Mouse (Mus musculus) lung, adult 2 months (tissue): ENCODE data around the gene Mcemp1. TPM values are rescaled to one million over a fixed set of nuclear protein-coding genes. Genes with fewer than 3 reads are reported as not detected.

Experiments
- DNase-seq: peaks from one replicate; pipeline ENCODE4 v3.0.0; 2022
- H3K4me1 ChIP-seq: fragments of 200-500 bp; 2 replicates; pipeline ENCODE4 v1.6.1; 2011; ENCODE audit warnings: low read length; ENCODE audit not compliant: control insufficient read depth, insufficient read depth
- H3K4me3 ChIP-seq: fragments of 200-500 bp; replicated peaks from 2 replicates; pipeline ENCODE3; 2011; ENCODE audit warnings: low read depth, mild to moderate bottlenecking, control low read depth, low read length; ENCODE audit errors: extremely low read depth
- CTCF ChIP-seq: fragments of 200-500 bp; IDR thresholded peaks from 2 replicates; pipeline ENCODE4 v1.5.1; 2011; ENCODE audit warnings: mild to moderate bottlenecking, low read length, control low read depth; ENCODE audit not compliant: insufficient read depth
- POLR2A ChIP-seq: fragments of 200-500 bp; IDR thresholded peaks from 2 replicates; pipeline ENCODE4 v1.6.1; 2011; ENCODE audit warnings: low read depth, mild to moderate bottlenecking, control low read depth, low read length, borderline replicate concordance; ENCODE audit errors: extremely low read depth
- WGBS: fragments of 180-500 bp; shearing (Covaris S2); methylation state at CpG from one replicate; pipeline ENCODE4 v1.1.7; 2018; 5-methylcytosine and 5-hydroxymethylcytosine counted together
- polyA plus RNA-seq: library from polyadenylated mRNA; depleted of rRNA; stranded (reverse); fragments of >200 nt; gene quantifications from 2 replicates; pipeline ENCODE4 v1.2.3, GENCODE M21; 2012; rRNA removed

Gene Mcemp1
- polyA plus RNA-seq, result 8.2 and 10.0 TPM in 2 replicates

- peak within 1 kb of the TSS; percentile 43 for H3K4me3 ChIP-seq
- 63% methylated on average over 6 of the region's 6 CpGs for WGBS
- TF ChIP-seq POLR2A, result no peak
- no peak for TF ChIP-seq CTCF
- H3K4me1 ChIP-seq, result no peaks in the 10 kb centered on the region
- no peak for DNase-seq
Measured at GRCm38 (mm10) chr8:3665507-3665906, at the start of gene Mcemp1. Gene Mcemp1, plus strand, starts transcription at chr8:3665754.

- peak; percentile 98 for DNase-seq
- H3K4me3 ChIP-seq, result peak within 1 kb of the TSS; percentile 82
- H3K4me1 ChIP-seq, result no peaks in the 10 kb centered on the region; the same call in 1 of the 2 replicates
- TF ChIP-seq CTCF (no peak), POLR2A (peak; percentile 90; the same call in 1 of the 2 replicates)
- WGBS, result under 1% methylated on average over 37 of the region's 37 CpGs
Measured at GRCm38 (mm10) chr8:3621199-3621970, 44.2 kb upstream of the Mcemp1 start, which contains the start of the genes Xab2 and Pet100. Gene Xab2, minus strand, starts transcription at chr8:3621316. Gene Pet100, plus strand, starts transcription at chr8:3621548.

GRCm38 (mm10) chr8:3622119-3622518 is 43.4 kb upstream of the Mcemp1 start:
- H3K4me1 ChIP-seq, result no peaks in the 10 kb centered on the region; the same call in 1 of the 2 replicates
- TF ChIP-seq CTCF, result no peak
- TF ChIP-seq POLR2A, result no peak
- no peak for DNase-seq
- 58% methylated on average over 8 of the region's 8 CpGs for WGBS
- no peak overlapping the region for H3K4me3 ChIP-seq

- Histone ChIP-seq H3K4me1 (no peaks in the 10 kb centered on the region), H3K4me3 (no peak within 1 kb of the TSS)
- DNase-seq, result no peak
- TF ChIP-seq CTCF (no peak), POLR2A (no peak)
- 53% methylated on average over 1 of the region's 1 CpGs for WGBS
Measured at GRCm38 (mm10) chr8:3625445-3625844, 40.1 kb upstream of the Mcemp1 start, which contains the start of gene Pcp2. Gene Pcp2, minus strand, starts transcription at chr8:3625545.

GRCm38 (mm10) chr8:3626971-3627370 is 38.6 kb upstream of the Mcemp1 start:
- TF ChIP-seq POLR2A (no peak), CTCF (no peak)
- no peak for DNase-seq
- no peaks in the 10 kb centered on the region for H3K4me1 ChIP-seq
- 31% methylated on average over 5 of the region's 5 CpGs for WGBS
- no peak overlapping the region for H3K4me3 ChIP-seq

- Histone ChIP-seq H3K4me1 (no peaks in the 10 kb centered on the region), H3K4me3 (no peak overlapping the region)
- no peak for TF ChIP-seq POLR2A
- no peak for TF ChIP-seq CTCF
- DNase-seq, result no peak
- 28% methylated on average over 5 of the region's 5 CpGs for WGBS
Measured at GRCm38 (mm10) chr8:3628014-3628413, 37.5 kb upstream of the Mcemp1 start.

- Histone ChIP-seq H3K4me3 (peak within 1 kb of the TSS; percentile 81), H3K4me1 (no peaks in the 10 kb centered on the region)
- TF ChIP-seq POLR2A (peak; percentile 64; the same call in 1 of the 2 replicates), CTCF (no peak)
- 5% methylated on average over 47 of the region's 47 CpGs for WGBS
- peak; percentile 79 for DNase-seq
Measured at GRCm38 (mm10) chr8:3630647-3631477, 34.7 kb upstream of the Mcemp1 start, which contains the start of gene Stxbp2. Gene Stxbp2, plus strand, starts transcription at chr8:3630955.

GRCm38 (mm10) chr8:3631478-3631875 is 34.1 kb upstream of the Mcemp1 start:
- TF ChIP-seq CTCF (no peak), POLR2A (no peak)
- peak; percentile 24 for DNase-seq
- WGBS, result 9% methylated on average over 8 of the region's 8 CpGs
- Histone ChIP-seq H3K4me1 (no peaks in the 10 kb centered on the region), H3K4me3 (peak overlapping the region; percentile 81)

GRCm38 (mm10) chr8:3645804-3646203 is 19.8 kb upstream of the Mcemp1 start:
- 18% methylated on average over 5 of the region's 5 CpGs for whole genome bisulfite sequencing
- Histone ChIP-seq H3K4me3 (no peak overlapping the region), H3K4me1 (no peaks in the 10 kb centered on the region)
- TF ChIP-seq CTCF (peak; percentile 36; the same call in 1 of the 2 replicates), POLR2A (no peak)
- peak; percentile 58 for DNase-seq
